Mouse (Mus musculus): ENCODE results near the gene Fbn1.

The Fbn1 gene

GRCm38 (mm10) chr2:125501526-125501925, 6.3 kb downstream of the Fbn1 start:
- DNase-seq (ENCODE audit: low spot score in 2 of 2) = no peak

DNA sequence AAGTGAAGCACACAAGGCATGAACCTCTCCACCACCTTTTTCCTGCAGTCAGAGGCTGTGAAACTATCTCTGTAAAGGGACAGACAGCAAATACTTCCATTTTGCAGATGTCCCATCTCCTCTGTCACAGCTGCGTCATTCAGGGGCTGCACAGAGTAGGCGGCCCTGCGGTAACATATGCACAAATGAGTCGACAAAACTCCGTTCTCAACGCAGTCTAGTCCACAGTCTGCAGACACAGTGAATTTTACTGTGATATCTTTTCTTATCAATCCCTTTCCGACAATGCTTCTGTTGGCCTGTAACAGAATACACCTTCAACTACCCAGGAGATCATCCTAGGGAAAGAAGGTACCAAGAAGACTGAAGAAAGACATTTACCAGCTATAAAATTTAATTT, 9.6 kb downstream of the Fbn1 start:
- no peak for DNase-seq (ENCODE audit: low spot score in 2 of 2)

GRCm38 (mm10) chr2:125496696-125497095, 11.1 kb downstream of the Fbn1 start:
- no peak for DNase-seq (ENCODE audit: low spot score in 2 of 2)

DNA sequence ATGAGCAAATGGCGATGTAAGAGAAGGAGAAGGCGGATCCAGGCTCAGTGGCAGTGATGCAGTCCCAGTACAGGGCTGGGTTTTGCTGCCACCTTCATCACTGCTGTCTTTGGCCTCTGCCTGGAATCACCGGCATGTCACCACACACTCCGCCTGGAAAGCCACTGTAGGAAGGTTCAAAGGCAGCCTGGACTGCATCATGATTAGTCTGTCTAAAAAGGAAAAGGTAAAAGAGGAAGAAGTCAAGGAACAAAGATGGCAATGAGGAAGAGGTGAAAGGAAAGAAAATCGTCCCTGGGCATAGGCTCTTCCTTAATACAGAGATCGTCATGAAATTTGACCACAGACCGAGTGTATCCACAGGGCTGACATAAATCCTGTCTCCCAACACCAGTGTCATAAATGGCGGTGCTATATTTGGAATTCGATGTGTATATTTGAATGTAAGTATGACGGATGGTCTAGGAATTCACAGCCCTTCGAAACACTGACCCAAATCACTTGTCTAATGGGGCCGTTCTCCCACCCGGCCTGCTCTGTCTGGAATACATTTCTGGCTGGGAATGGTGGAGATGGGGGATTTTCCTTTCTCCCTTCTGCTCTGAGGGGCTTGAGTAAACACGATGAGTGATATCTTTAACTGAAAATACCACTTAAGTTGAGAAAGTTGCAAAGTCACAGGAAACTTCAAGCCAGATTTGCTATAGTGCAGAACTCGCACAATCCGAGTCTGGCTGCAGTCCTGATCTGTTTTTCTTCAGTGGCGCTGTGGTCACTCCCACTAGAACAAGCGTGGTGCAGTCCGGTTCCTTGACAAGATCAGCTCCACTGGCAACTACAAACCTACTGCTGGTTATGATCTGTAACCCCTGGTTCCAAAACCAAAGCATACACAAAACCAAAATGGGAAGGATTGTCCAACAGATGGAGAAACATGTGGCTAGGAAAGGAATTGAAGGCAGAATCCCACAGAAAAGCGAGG, 12.7 kb downstream of the Fbn1 start:
- DNase-seq (ENCODE audit: low spot score in 2 of 2) = no peak

GRCm38 (mm10) chr2:125494291-125494690, 13.5 kb downstream of the Fbn1 start:
- DNase-seq (ENCODE audit: low spot score in 2 of 2) = no peak

DNA sequence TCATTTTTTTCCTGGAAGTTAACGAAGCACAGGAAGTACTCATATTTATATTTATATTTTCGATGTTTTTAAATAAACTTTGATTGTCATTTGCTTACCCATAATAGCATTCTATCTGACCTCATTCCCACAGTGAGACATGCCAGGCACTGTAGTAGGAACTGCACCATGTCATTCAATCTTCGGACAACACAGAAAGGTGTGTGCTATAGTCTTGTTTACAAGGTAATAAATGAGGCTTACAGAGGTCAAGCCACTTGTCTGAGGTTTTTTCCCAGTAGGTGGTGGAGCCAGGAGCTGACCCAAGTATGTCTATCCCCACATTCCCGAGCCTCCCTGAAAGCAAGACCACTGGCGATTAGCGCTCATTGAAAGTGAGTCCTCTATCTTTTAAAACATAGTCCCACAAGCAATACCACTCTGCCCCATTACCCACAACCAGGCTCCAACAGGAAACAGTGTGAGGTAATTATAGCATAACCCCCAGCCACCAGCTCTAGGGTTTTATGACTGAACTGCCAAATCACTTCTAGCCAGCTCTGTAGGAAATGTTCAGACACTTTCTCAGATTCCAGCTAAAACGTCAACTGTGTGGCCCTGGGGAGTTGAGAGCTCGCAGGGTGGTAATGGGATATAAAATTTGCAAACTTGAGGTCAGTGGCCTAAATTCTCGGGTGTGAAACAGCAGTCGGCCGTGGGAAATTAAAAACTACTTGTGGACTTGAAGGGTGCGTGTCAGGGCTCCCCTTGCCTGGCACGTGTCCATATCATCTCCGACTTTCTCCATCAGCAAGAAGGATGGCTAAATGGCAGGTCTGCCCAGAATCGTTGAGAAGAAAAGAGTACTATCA, 15.5 kb downstream of the Fbn1 start:
- DNase-seq (ENCODE audit: low spot score in 2 of 2) = no peak

- DNase-seq (ENCODE audit: low spot score in 2 of 2) = no peak
These were observed 17.8 kb downstream of the Fbn1 start for GRCm38 (mm10) chr2:125489979-125490378.

DNA sequence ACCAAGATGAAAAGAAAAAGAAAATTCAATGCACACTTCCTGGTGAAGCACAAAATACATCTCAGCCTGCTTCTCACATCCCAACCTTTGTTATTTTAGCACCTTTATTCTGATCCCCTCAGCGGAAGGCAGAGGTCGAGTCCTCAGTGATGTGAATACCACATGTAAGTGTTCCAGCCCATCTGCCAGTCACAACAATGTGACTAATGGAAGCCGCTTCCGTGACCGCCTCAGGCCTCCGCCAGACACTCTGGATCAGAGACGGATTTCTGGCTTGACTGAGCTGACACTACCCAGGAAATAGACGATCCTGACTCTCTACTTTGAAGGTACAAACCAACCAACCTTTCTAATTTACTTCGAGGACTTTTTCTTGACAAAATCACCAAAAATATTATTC, 22.9 kb downstream of the Fbn1 start:
- DNase-seq (ENCODE audit: low spot score in 2 of 2) = no peak

- DNase-seq (ENCODE audit: low spot score in 2 of 2) = no peak
These were observed 23.6 kb downstream of the Fbn1 start for GRCm38 (mm10) chr2:125484164-125484563.

DNA sequence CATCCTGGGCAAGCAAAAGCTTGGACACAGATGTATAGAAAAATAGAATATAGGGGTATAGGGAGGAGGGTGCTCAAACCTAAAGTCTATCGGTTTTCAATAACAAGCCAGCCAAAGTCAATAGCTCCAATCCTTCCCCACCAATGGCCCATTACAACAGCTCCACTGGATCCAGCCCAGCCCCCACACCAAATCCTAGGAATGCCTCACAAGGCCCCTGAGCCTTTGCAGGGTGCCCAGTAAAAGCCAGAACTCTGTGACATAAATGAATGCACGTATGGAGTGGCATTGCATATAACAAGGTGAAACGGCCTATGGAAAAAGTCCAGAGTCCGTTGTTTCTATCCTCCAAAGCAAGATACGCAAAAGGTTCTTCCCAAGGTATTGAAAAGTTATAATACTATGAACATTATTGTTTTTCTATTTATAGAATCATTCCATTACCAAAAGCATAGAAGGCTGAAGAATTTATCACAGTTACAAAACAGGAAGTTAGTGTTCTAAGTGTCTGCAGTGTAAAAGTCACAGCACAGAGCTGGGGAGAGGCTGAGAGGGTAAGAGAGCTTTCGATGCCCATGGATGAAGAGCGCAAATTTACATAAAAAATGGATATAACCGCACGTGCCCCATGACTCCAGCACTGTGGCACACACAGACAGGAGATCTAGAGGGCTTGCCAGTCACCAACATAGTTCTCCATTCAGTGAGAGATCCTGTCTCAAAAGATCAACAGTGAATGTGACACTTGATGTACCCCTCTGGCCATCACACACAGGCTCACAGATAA, 26.1 kb downstream of the Fbn1 start:
- no peak for DNase-seq (ENCODE audit: low spot score in 2 of 2)

GRCm38 (mm10) chr2:125481116-125481515, 26.7 kb downstream of the Fbn1 start:
- DNase-seq (ENCODE audit: low spot score in 2 of 2) = peak; percentile 26 to 32

DNA sequence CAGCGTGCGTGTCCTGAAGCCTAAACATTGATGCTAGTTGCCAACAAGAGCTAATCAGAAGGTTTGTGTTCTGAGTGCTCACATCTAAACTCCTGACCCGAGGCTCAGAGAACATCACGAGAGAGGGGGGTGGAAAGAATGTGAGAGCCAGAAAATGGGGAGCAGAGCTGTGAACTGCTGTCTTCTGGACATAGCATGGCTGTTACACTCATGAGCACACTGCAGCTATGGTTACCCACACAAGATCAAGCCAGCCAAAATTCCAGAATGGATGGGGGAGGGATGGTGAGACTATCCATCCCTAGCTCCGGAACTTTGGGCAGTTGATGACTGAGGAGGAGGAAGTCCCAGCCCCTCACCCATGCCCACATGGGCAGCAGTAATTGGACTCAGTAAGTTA, 27.7 kb downstream of the Fbn1 start:
- DNase-seq (ENCODE audit: low spot score in 2 of 2) = no peak

GRCm38 (mm10) chr2:125478705-125479104, 29.1 kb downstream of the Fbn1 start:
- no peak for DNase-seq (ENCODE audit: low spot score in 2 of 2)

DNA sequence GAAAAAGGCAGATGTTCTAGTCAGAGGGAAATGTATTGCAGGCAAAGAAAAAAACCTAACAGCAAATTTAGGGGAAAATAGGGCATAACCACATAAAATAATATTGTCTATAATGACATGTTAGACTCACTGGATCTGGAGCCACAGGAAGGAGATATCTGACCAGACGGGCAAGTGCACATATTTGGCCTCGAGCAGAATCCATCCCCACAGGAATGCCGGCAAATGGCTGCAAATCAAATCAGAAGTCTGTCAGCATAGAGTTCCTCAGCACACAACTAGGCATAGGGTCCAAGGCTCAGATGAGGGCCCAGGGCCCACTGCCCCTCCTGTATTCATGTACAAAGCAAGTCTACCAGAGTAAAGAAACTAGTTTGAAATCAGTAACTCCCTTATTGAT, 30.4 kb downstream of the Fbn1 start:
- DNase-seq (ENCODE audit: low spot score in 2 of 2) = no peak

GRCm38 (mm10) chr2:125476231-125476630, 31.6 kb downstream of the Fbn1 start:
- no peak for DNase-seq (ENCODE audit: low spot score in 2 of 2)

GRCm38 (mm10) chr2:125474690-125475089, 33.1 kb downstream of the Fbn1 start:
- no peak for DNase-seq (ENCODE audit: low spot score in 2 of 2)

- DNase-seq (ENCODE audit: low spot score in 2 of 2) = no peak
These were observed 34.6 kb downstream of the Fbn1 start for GRCm38 (mm10) chr2:125473228-125473627.

- DNase-seq (ENCODE audit: low spot score in 2 of 2) = no peak
These were observed 36.1 kb downstream of the Fbn1 start for GRCm38 (mm10) chr2:125471721-125472120.

- peak in 1 of 2 experiments; percentile 14 for DNase-seq (ENCODE audit: low spot score in 2 of 2)
These were observed 37.1 kb downstream of the Fbn1 start for GRCm38 (mm10) chr2:125470553-125471295.

DNA sequence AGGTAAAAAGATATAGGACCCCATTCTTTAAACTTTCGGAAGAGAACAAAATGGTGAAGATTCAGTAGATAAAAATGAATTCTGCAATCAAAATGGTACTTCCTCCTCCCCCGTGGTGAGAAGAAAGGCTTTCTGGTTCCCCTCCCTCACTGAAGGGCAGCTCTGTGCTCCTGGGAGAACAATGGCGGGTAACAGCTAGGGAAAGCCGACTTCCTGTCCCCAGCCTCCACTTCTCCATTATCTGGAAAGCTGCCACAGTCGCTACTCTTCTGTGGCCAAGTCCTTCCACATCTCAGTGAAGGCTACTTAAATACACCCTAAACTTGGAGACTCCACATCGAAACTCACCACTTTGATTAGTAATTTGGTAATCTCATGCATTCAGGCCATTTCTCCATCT, 43.8 kb downstream of the Fbn1 start:
- DNase-seq (ENCODE audit: low spot score in 2 of 2) = no peak

- no peak for DNase-seq (ENCODE audit: low spot score in 2 of 2)
These were observed 48.7 kb downstream of the Fbn1 start for GRCm38 (mm10) chr2:125459087-125459486.
